Mouse (Mus musculus): Measurements from ENCODE around the gene Rpusd4.

Gene Rpusd4

DNA sequence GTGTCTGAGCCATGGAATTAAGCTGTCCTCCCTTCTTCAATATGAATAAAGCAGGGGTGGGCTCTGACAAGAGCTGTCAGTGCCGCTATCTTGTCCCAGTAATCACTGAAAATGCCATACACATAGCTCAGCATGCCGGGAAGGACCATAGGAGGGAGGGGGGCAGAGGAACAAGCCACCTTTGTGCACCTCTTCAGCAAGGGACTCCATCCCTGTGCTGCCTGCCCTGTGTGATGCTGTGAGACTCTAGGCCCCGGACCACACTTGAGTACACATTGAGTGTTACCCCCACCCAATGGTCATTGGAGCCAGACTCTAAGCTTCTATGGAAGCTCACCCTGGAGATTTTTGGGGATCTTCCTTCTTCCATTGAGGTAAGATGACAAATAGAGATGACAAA lies 18.7 kb downstream of the Rpusd4 start:
- in situ Hi-C loops (cut with MboI, MseI) = loop anchor here (5.0 kb wide), 1 partner anchor 246 kb away; no protein-coding TSS in a partner anchor

DNA sequence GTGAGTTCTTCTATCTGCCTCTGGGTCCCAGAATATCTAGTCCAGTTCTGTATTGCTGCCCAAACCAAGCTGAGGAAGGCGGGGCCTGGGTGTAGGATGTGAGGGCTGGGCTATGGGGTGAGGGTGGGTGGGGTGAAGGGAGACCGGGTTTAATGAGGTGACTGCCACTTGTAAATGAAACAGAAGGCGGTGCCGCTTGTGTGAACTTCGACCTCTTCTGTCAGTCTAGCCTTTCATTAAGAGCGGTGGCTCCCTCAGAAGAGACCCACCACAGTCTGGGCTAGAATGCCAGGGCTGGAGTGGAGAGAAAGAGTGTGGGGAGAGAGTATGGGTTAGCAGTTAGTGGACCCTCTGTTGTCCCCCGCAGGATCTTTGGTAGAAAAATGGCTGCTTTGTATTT lies 22.3 kb downstream of the Rpusd4 start:
- in situ Hi-C loops (cut with MboI, MseI) = loop anchor here (5.0 kb wide), 1 partner anchor 242 kb away; no protein-coding TSS in a partner anchor

DNA sequence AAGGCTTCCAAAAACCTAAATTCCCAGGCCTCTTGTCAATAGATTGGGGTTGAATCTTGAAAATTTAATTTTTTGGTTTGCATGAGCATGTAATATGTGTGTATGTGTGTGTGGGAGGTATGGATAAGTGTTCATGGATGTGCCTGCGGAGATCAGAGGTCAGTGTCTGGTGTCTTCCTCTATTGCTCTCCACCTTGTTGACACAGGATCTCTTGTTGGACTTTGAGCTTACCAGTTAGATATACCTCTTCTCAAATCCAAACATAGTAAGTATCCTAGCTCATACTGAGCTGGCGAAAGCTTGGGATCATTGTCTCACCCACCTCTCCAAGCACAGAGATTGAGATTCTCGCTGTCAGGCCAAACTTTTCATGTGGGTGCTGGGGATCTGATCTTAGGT lies 22.8 kb downstream of the Rpusd4 start:
- in situ Hi-C loops (cut with MboI, MseI) = no loop called here

DNA sequence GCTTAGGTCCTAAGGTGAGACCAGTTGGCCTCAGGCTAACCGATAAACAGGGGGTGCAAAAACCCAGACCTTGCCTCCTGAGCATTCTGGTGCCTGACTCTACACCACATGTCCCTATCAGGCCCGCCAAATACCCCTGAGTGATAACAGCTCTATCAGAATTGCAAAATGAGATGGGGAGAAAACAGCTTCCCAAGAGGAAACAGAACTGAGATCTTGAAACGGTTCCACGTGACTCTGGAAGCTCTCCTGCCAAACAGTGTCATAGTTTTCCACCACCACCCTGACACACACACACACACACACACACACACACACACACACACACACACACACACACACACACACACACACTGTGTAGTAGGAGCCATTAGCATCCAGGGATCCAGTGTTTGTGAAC lies 23.3 kb downstream of the Rpusd4 start:
- in situ Hi-C loops (cut with MboI, MseI) = no loop called here

DNA sequence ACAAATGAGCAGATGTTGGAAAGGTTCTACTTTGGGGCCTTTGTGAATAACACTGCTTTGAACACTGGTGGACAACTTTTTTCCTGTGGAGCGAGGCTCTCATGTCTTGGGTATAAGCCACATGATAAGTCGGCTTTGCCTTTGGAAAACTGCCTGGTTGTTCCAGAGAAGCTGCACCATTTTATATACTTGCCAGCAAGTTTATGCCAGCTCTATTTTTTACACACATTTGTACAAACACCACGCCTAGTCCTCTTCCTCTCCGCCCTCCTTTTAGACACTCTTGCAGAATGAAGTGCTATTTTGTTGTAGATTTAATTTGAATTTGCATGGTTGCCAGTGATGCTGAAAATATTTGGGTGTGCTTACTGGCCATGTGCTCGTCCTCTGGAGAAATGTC lies 25.8 kb downstream of the Rpusd4 start:
- in situ Hi-C loops (cut with MboI, MseI) = no loop called here

DNA sequence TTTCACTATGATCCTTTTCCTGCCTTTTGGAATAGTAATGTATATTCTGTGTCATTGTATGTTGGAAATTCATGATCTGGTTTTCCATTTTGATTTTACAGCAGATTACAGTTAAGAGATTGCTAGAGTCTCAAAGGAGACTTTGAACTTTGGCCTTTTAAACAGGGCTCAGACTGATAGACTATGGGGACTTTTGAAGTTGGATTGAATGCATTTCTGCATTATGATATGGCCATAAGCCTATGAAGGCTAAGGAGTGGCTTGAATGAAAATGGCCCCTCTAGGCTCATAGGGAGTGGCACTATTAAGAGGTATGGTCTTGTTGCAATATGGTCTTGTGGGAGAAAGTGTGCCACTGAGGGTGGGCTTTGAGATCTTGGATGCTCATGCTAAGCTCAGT lies 30.1 kb downstream of the Rpusd4 start:
- in situ Hi-C loops (cut with MboI, MseI) = loop anchor here (5.0 kb wide), 1 partner anchor 45 kb away; no protein-coding TSS in a partner anchor

DNA sequence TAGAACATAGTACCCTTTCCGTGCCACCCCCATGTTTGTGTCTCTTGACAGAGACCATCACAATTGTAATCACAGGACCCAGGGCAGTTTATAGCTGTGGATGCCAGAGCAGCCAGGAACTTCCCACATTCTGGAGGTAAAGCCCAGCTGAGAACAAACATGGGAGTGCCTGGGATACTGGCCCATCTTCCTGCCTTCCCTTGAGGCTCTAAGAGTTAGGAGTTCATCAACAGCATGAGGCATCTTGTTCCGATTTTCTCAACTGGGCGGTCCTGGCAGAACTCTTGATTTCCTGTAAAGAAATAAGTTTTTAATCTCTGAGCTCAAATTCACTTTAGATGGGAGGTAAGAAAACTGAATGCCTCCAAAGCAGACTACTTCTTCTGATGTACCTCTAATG lies 34.5 kb downstream of the Rpusd4 start:
- in situ Hi-C loops (cut with MboI, MseI) = no loop called here

DNA sequence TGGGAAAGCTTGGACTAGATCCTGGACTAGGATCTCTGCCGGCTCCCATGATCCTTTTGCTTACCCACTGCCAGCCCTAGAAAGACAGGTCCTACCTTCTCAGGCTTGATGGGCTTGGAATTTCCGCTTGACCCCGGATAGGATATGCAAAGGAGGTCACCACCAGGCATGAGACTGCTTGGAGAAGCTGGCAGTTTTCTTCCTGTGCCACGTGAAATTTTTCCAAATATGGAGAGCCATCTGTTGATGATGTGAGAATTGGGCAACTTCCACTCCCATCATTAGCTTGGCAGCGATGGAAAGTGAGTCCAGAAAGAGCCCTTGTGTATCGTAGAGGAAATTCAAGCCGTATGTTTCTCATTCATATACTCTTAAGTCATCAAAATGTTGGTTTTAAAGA lies 39.8 kb downstream of the Rpusd4 start:
- in situ Hi-C loops (cut with MboI, MseI) = no loop called here

DNA sequence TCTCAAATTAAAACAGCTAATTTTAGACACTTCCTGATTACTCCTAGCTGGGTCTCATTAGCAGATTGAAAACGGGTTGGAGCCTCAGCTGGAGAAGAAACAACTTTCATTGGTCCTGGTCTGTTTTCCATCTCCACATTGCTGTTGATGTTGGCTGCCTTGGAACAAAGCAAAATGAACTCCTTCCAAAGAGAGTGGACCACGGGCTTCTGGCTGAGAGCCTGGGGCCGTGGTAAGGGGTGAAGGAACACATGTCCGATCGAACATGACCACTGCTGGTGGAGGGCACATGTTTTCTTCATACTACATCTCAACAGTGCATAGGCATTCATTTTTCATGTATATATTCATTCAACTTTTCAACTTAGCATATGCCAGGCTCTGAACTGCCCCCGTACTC lies 42.7 kb downstream of the Rpusd4 start:
- in situ Hi-C loops (cut with MboI, MseI) = no loop called here

DNA sequence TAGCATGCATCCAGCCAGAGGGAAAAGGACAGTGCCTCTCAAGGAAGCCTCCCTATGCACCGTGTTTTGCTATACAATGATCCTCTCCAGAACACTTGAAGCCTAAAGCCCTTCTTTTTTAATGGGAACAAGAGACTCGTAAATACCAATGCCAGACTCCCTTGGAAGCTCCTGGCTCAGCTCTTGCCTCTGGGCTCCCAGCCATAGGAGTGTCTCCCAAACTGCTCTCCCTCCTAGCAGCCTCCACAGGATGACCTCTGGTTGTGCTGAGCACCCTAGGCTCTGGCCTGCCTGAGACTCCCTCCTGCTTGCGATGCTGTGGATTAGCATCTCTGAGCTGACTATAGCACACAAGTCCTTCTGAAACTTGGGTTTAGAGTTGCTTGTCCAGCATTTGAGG lies 44.9 kb downstream of the Rpusd4 start:
- in situ Hi-C loops (cut with MboI, MseI) = no loop called here

DNA sequence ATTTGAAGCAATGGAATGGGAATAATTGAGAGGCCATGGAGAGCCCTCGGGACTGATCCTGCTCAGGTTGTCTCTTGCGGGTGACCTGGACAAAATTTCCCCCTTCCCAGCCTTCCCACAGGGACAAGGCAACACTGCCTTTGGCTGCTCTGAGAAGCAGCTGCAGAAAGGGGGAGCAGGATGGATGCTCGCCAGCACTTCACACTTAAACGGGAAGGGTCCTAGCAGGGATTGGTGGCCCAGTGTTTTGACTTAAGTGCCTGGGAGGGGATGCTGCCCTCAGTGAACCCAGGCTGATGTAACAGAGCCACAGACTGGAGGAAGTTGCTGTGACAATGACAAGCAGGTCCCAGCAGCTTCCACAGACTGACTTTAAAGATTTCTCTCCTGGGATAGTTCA lies 45.9 kb downstream of the Rpusd4 start:
- in situ Hi-C loops (cut with MboI, MseI) = no loop called here

DNA sequence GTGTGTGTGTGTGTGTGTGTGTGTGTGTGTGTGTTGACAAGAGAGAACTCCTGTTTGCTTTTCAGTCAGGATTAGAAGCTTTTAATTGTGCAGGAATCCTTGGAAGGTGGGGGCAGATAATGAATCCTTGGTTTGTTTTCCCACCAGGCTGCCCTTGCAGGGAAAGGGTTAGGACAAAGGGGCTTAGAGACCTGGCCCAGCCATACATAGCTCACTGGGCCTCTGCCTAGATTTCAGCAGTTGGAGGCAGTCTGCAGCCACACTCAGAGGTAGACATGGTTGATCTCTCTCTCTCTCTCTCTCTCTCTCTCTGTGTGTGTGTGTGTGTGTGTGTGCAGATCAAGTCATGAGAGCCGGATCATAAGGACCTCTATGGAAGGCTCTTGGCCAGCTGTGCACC lies 46.6 kb downstream of the Rpusd4 start:
- in situ Hi-C loops (cut with MboI, MseI) = no loop called here

DNA sequence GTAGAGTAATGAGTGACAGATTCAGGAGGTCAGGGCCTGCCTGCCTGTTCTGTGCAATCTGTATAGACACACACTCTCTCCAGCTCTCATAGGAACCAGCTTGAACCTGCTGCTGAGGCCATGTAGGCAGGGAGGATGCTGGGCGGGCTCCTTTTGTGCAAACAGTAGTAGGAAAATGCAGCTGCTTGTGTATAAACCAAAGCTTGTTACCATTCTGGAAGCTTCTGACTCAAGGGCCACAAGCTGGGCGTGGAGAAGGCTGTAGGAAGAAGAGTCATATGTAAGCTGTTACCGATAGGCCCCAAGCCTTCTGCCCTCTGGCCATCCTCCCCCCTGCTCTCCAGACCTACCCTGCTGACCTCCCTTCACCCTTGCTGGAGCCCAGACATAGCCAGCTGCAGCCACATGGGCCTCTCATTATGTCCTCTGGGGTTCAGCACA lies 49.1 kb downstream of the Rpusd4 start:
- in situ Hi-C loops (cut with MboI, MseI) = no loop called here

DNA sequence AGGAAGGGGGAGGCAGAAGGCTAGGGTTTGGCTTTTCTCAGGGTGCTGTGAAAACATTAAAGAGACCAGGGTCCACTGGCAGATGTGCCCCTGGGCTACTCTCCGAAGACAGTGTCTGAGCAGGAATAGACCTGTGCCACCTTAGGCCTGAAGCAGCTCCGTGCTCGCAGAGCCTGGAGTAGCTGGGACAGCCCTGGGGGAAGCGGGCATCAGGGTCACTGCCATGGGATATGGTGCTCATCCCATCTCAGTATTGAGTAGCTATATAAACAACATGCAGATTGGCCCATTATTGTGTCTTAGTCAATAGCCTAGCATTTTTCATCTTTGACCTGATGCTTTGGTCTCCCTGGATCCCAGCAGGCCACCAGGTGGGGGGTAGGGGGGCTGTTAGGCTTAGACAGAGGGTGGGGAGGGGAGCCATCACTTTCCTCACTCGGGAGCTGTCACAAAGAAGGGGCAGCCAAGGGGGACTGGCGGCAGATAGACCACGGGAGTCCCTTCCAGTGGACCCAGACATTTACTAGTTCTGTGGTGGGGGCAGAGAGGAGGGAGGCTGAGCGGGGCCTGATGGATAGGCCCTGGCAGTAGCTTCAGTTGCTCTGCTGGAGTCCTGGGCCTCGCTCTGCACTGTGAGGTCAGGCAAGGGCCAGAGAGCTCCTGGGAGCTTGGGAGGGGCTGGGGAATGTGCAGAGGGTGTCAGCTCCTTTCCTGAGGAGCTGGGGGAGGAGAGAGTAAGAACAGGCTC lies 49.7 kb downstream of the Rpusd4 start:
- in situ Hi-C loops (cut with MboI, MseI) = no loop called here

DNA sequence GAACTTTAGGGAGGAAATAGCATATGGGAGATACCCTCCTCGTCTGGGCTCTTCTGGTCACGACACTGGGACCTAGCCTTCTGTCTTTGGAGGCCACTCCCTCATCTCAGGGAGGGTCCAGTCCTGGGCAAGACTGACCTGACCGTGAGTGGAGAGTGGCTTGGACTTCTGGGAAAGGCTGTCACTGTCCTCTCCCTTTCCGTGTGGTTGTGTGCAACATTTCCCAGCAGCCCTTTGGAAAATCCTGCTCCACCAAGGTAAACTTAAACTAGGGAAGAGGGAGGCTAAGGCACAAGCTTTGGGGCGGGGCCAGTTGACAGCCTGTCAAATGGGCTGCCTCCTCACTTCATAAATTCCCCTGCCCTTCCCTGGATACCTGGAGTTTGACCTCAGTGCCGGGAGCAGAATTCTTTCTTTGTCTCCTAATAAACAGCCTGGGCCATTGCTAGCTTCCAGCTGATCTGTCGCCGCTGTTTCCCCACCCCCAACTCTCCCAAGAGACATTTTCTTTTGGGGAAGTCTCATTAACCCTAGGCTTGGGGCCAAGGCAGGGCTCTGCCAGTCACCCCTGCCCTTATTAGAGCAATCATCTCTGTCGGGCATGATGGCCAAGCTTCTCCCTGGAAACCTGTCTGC lies 51.0 kb downstream of the Rpusd4 start:
- in situ Hi-C loops (cut with MboI, MseI) = no loop called here

DNA sequence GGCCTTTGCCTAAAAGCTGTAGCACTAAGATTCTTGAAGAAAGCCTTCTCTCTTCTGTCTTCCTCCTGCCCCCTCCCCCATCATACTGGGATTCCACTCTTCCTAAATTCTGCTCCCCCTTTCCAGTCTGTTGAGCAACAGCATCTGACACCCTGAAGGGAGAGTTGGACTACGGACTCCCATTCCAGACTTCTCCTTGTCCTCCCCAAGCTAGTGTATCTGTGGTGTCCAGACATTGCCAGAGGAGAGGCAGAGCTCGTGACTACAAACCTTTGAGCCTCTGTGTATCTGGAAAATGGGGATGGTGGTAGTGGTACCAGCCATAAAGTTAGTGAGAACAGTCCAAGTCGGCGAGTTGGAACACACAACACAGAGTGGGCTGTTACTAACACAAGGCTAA lies 52.6 kb downstream of the Rpusd4 start:
- in situ Hi-C loops (cut with MboI, MseI) = loop anchor here (10.0 kb wide), 1 partner anchor 1115 kb away; no protein-coding TSS in a partner anchor

DNA sequence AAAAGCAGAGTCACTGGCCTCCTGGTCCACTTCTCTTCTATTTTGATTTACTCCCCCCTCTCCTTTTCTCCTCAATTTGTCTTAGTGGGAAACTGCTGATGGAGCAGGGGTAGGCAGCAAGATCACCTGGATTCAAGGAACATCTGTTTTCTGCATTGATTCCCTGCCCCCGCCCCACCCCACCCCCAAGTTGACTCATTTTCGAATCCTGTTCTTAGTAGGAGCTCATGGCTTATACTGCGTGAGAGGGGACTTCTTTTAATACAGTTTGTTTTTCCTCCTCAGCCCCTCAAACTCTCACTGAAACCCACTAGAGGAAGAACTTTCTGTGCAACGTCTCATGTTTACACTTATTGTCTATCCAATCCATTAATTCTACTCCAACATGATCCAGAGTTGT lies 56.3 kb downstream of the Rpusd4 start:
- in situ Hi-C loops (cut with MboI, MseI) = loop anchor here (10.0 kb wide), 1 partner anchor 1119 kb away; no protein-coding TSS in a partner anchor

DNA sequence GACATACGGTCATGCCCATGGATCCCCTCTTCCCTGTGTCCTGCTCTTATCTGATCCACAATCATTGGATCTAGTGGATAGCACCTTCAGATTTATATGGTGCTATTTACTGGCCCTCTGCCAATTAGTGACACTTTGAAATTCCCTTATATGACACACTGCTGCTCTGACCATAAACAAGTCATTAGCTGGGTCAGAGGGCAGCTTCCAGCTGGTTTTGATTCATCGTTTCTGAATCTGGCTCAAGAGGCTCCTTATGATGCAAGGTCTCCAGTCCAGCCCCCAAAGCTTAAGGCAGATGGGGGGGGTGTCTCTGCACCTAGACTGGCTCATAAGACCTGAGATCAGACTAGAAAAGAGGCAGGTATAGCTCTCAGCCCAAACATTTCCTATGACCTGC lies 56.9 kb downstream of the Rpusd4 start:
- in situ Hi-C loops (cut with MboI, MseI) = loop anchor here (10.0 kb wide), 1 partner anchor 1120 kb away; no protein-coding TSS in a partner anchor

DNA sequence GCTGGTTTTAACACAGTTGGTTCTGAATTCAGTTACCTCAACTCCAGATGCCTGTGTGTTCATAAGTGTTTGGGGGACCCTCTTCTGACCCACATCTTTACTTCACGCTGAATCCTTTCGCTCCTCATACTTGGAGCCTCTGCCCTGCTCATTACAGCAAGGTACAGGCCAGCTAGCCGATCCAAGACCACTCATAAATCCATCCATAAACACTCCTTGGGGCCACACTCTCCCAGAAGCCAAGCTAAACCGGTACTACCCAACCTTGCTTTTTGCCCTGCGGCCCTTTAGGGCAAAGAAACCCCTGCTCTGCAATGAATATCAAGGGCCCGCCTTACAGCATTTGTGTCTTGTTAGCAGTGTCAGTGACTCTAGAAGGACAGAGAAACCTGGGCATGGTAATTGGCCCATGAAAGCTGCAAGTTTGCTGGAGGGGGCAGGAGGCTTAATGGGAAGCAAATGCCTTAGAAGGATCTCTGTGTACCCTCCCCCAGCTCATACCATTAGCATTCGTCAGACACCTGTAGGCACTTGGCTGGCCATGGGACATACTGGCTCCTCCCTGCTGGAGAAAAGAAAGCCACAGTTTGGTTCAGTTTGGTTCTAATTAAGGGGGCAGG lies 59.1 kb downstream of the Rpusd4 start:
- in situ Hi-C loops (cut with MboI, MseI) = loop anchor here (10.0 kb wide), 1 partner anchor 1122 kb away; no protein-coding TSS in a partner anchor
